Mouse (Mus musculus): ENCODE results near the gene Dlg5. TPM values are rescaled to one million over a fixed set of nuclear protein-coding genes. Genes with fewer than 3 reads are reported as not detected.

Gene Dlg5
- 0.29 TPM for polyA plus RNA-seq (2017; shearing (Covaris generic))

GRCm38 (mm10) chr14:24245177-24246081 is at the start of gene Dlg5:
Gene Dlg5, minus strand, starts transcription at chr14:24245920.

GRCm38 (mm10) chr14:24292914-24293313 is 47.2 kb upstream of the Dlg5 start, which contains the start of gene E330034G19Rik:
Gene E330034G19Rik, plus strand, starts transcription at chr14:24293214.

Other genes with a start within 250 kb of the Dlg5 start
- gene Kcnma1, start 231.4 kb downstream of the Dlg5 start, polyA plus RNA-seq (2017; shearing (Covaris generic)): not detected
- gene E330034G19Rik, start 47.3 kb upstream of the Dlg5 start, polyA plus RNA-seq (2017; shearing (Covaris generic)): not detected
- gene Polr3a, start 241.1 kb upstream of the Dlg5 start, polyA plus RNA-seq (2017; shearing (Covaris generic)): 36.3 TPM
- 1,809 TPM for gene Rps24, start 241.2 kb upstream of the Dlg5 start, polyA plus RNA-seq (2017; shearing (Covaris generic))

Data from CD4-positive, CD25-positive, alpha-beta regulatory T cell, adult 9 weeks (primary cell).